ENCODE assay signal across 24 mouse cellular contexts in the genomic region with DNA sequence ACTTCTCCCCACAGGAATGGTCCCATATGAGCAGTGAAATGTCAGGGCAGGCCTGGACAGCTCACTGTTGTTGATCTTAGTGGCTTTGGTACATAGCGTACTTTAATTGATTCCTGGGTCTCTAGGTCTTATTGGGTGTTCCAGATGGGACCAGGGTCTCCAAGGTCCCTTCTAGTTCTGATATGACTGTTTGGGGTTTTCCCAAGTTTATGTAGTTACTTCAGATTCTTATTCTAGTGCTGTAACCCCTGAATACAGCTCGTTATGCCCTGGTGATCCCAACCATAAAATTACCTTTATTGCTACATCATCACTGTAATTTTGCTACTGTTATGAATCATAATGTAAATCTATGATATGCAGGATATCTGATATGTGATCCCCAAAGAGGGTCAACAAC.
"Had no signal": no experiment of that assay in that cellular context is flagged by ENCODE, and none has a peak within 500 bp of the region (broad histone marks: within the 10 kb centered on the region; RNA-seq: fewer than 3 reads in every experiment).

No protein-coding gene starts in this region.

- H3K27me3 ChIP-seq: embryonic facial prominence, embryonic 12.5 days; embryonic facial prominence, embryonic 13.5 days; embryonic facial prominence, embryonic 15.5 days; forebrain, embryonic 12.5 days; forebrain, embryonic 13.5 days; forebrain, embryonic 15.5 days had no signal

- H3K36me3 ChIP-seq: embryonic facial prominence, embryonic 10.5 days; embryonic facial prominence, embryonic 12.5 days; embryonic facial prominence, embryonic 13.5 days; embryonic facial prominence, embryonic 15.5 days; forebrain, embryonic 10.5 days; forebrain, embryonic 12.5 days; forebrain, embryonic 15.5 days had no signal

- H3K4me2 ChIP-seq: embryonic facial prominence, embryonic 12.5 days; embryonic facial prominence, embryonic 13.5 days; embryonic facial prominence, embryonic 15.5 days; forebrain, embryonic 12.5 days; forebrain, embryonic 13.5 days; forebrain, embryonic 15.5 days had no signal

- H3K4me1 ChIP-seq: embryonic facial prominence, embryonic 12.5 days; embryonic facial prominence, embryonic 15.5 days had no signal

- H3K9ac ChIP-seq: embryonic facial prominence, embryonic 12.5 days; embryonic facial prominence, embryonic 13.5 days; embryonic facial prominence, embryonic 15.5 days; forebrain, embryonic 12.5 days; forebrain, embryonic 13.5 days; forebrain, embryonic 15.5 days; forebrain, postnatal 0 days had no signal

- H3K9me3 ChIP-seq: embryonic facial prominence, embryonic 10.5 days; embryonic facial prominence, embryonic 12.5 days; embryonic facial prominence, embryonic 13.5 days; embryonic facial prominence, embryonic 15.5 days; forebrain, embryonic 10.5 days; forebrain, embryonic 12.5 days; forebrain, embryonic 13.5 days; forebrain, embryonic 15.5 days had no signal

- H3K27ac ChIP-seq: embryonic facial prominence, embryonic 10.5 days; embryonic facial prominence, embryonic 12.5 days; embryonic facial prominence, embryonic 13.5 days; embryonic facial prominence, embryonic 15.5 days; forebrain, embryonic 10.5 days; forebrain, embryonic 12.5 days; forebrain, embryonic 13.5 days; forebrain, embryonic 15.5 days; gastrocnemius, adult 2 months; heart, adult 2 months had no signal

- DNase-seq: cerebellum, adult 9-10 months; cerebellum, adult 9-11 months; cerebellum, postnatal 10 days; cerebellum, postnatal 14 days; cerebellum, postnatal 25 days; cerebellum, postnatal 36 days; embryo, embryonic 11 days; forebrain, postnatal 0 days; gastrocnemius, adult 2 months; gastrocnemius, postnatal 10 days; gastrocnemius, postnatal 14 days; gastrocnemius, postnatal 25 days; gastrocnemius, postnatal 36 days; heart, adult 18-20 months; heart, adult 2 months had no signal

- H3K4me3 ChIP-seq: embryonic facial prominence, embryonic 10.5 days; embryonic facial prominence, embryonic 12.5 days; embryonic facial prominence, embryonic 13.5 days; embryonic facial prominence, embryonic 15.5 days; erythroblast, embryonic 14.5 days; forebrain, embryonic 10.5 days; forebrain, embryonic 12.5 days; forebrain, embryonic 13.5 days; forebrain, embryonic 15.5 days; gastrocnemius, adult 2 months; heart, adult 2 months had no signal
